Mouse (Mus musculus): ENCODE results near the gene Ccdc194. TPM values are rescaled to one million over a fixed set of nuclear protein-coding genes. Genes with fewer than 3 reads are reported as not detected.
A peak's percentile ranks its signal among the peaks of the same experiment; 100 is the strongest.

Gene Ccdc194
- polyA plus RNA-seq, 1 experiment from 2014 or later, result 0.09 TPM

DNA sequence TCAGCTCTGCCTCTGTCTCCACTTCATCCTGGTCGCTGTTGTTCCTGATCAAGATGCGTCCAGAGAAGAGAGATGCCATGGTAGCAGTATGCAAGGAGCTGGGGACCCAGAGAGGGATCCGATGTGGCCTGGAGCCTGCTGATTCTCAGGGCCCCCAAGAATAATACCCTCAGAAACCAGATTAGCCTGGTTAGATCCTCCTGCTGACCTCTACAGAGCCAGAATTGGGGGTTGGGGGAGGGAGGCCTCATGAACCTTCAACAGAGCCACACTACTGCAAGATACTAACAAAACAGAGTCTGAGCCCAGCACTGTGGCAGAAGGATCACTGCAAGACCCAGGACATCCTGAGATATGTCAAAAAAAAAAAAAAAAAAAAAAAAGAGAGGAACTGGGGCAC lies 41.0 kb upstream of the Ccdc194 start, which contains the start of gene Nxnl1:
Gene Nxnl1, minus strand, starts transcription at position 101 of the 400 bp plus-strand sequence.
- H3K27me3 ChIP-seq, result peaks cover 27% of the 10 kb centered on the region
- WGBS, result 39% methylated on average over 3 of the region's 3 CpGs
- no peak for ATAC-seq

DNA sequence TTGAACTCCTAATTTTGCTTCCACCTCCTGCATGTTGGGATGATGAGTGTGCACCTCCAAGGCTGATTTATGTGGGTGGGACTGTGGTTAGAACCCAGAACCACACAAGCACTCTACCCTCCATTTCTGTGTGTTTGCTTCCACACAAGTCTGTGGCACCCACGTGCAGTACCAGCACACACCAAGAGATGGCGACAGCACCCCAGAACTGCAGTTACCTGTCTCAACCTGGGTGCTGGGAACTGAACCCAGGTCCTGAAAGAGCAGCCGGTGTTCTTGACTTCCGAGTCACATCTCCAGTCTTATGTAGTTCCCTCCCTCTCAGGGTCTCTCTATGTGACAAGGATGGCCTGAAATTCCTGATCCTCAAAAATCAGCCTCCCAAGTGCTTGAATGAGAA lies 38.5 kb upstream of the Ccdc194 start:
- H3K9ac ChIP-seq, result no peak overlapping the region
- H3K9me3 ChIP-seq (replicated peaks), result no peaks in the 10 kb centered on the region
- H3K27me3 ChIP-seq, result peaks cover 52% of the 10 kb centered on the region
- H3K4me3 ChIP-seq, result no peak overlapping the region
- 90% methylated on average over 4 of the region's 4 CpGs for WGBS
- H3K36me3 ChIP-seq (ENCODE audit: poor library complexity, severe bottlenecking), result no peaks in the 10 kb centered on the region
- ATAC-seq, result no peak
- H3K4me2 ChIP-seq, result no peak overlapping the region
- H3K4me1 ChIP-seq, result peaks cover 20% of the 10 kb centered on the region
- no peak overlapping the region for H3K27ac ChIP-seq

More for the DNA sequence above, 41.0 kb upstream of the Ccdc194 start, which contains the start of gene Nxnl1:
- Histone ChIP-seq H3K27ac (no peak within 1 kb of the TSS), H3K4me1 (peaks cover 33% of the 10 kb centered on the region), H3K9ac (no peak within 1 kb of the TSS), H3K4me2 (no peak within 1 kb of the TSS), H3K36me3 (ENCODE audit: poor library complexity, severe bottlenecking) (no peaks in the 10 kb centered on the region), H3K4me3 (no peak within 1 kb of the TSS), H3K9me3 (replicated peaks) (no peaks in the 10 kb centered on the region)

DNA sequence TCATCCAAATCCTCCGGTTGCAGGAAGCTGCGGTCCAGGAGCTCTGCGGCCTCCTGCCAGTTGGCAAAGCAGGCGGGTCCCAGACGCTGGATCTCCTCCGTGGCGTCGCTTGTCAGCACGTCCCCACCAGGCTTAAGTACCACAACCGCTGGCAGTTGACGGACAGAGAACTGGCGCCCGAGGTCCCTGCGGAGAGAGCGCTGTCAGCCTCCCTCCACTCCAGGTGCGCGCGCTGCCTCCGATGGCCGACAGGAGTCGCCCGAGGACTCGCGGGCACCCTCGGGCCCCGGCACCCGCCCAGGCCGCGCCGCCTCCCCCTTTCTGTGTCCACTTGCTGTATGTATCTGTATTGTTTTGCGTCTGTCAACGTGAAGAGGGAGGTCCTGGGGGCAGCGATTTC lies 37.2 kb upstream of the Ccdc194 start:
- Histone ChIP-seq H3K9me3 (replicated peaks) (no peaks in the 10 kb centered on the region), H3K27me3 (peaks cover 64% of the 10 kb centered on the region), H3K27ac (no peak overlapping the region), H3K4me1 (peaks cover 20% of the 10 kb centered on the region), H3K9ac (peak overlapping the region; percentile 30; the same call in 1 of the 2 replicates), H3K4me3 (peak overlapping the region; percentile 28), H3K36me3 (ENCODE audit: poor library complexity, severe bottlenecking) (no peaks in the 10 kb centered on the region), H3K4me2 (peak overlapping the region; percentile 53)
- peak; percentile 60; the same call in 1 of the 2 replicates for ATAC-seq
- WGBS, result under 1% methylated on average over 33 of the region's 33 CpGs

DNA sequence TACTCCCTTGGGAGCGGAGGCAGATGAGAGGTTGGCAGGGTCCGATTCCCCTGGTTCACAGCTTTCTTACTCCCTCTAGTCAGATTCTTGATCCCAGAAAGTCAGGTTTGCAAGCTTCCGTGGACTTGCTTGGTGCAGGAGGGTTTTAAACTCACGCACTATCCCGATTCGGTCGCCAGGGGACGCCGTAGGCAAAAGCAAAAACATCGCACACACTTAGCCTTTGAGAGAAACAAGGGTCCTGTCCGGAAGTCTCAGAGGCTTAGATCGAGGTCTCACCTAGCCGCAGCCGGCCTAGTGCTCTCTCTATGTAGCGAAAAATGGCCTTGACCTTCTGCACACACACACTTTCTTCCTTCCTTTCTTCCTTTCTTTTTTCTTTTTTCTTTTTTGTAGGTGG lies 35.9 kb upstream of the Ccdc194 start:
- Histone ChIP-seq H3K36me3 (ENCODE audit: poor library complexity, severe bottlenecking) (no peaks in the 10 kb centered on the region), H3K4me1 (peaks cover 20% of the 10 kb centered on the region), H3K4me3 (no peak overlapping the region), H3K27ac (no peak overlapping the region), H3K9me3 (replicated peaks) (no peaks in the 10 kb centered on the region), H3K4me2 (no peak overlapping the region), H3K9ac (no peak overlapping the region), H3K27me3 (peaks cover 78% of the 10 kb centered on the region)
- peak; percentile 50; the same call in 1 of the 2 replicates for ATAC-seq
- WGBS, result 2% methylated on average over 15 of the region's 15 CpGs

DNA sequence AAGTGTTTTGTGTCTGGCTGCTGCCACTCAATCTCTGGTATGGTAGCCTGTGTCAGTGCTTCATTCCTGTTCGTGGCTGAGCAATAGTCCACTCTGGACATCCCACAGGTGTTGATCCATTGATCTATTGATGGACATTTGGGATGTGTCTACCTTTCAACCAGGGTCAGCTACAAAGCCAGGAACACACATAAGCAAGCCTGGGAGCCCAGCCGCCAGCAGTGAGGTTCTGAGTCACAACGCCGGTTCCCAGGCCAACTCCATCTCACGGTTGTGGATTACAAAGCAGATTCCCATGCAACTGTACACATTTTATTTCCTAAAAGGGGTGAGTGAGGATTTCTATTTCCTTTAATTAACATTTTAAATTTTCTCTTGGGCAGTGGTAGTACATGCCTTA lies 35.3 kb upstream of the Ccdc194 start:
- WGBS, result 90% methylated on average over 5 of the region's 5 CpGs
- H3K9me3 ChIP-seq (replicated peaks), result no peaks in the 10 kb centered on the region
- no peak for ATAC-seq

DNA sequence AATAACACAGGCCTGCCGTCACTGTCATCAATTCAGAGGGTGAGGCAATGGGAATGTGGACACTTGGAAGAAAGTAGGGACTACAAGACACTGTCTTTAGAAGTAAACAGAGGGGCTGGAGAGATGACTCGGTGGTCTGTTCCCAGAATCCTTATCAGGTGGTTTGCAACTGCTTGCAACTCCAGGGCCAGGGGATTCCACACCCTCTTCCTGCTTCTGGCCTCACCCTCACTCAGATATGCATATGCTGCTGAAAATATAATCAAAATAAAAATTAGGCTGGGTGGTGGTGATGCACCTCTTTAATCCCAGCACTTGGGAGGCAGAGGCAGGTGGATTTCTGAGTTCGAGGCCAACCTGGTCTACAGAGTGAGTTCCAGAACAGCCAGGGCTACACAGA lies 34.6 kb upstream of the Ccdc194 start:
- no peak for ATAC-seq
- no peak overlapping the region for H3K27ac ChIP-seq
- no peak overlapping the region for H3K4me3 ChIP-seq
- peaks cover 86% of the 10 kb centered on the region for H3K27me3 ChIP-seq
- no peak overlapping the region for H3K9ac ChIP-seq
- peaks cover 20% of the 10 kb centered on the region for H3K4me1 ChIP-seq
- 76% methylated on average over 3 of the region's 3 CpGs for WGBS
- H3K4me2 ChIP-seq, result no peak overlapping the region
- H3K36me3 ChIP-seq (ENCODE audit: poor library complexity, severe bottlenecking), result no peaks in the 10 kb centered on the region
- H3K9me3 ChIP-seq (replicated peaks), result no peaks in the 10 kb centered on the region

More for the DNA sequence above, 35.3 kb upstream of the Ccdc194 start:
- Histone ChIP-seq H3K4me2 (no peak overlapping the region), H3K9ac (no peak overlapping the region), H3K4me3 (no peak overlapping the region), H3K27ac (no peak overlapping the region), H3K27me3 (peaks cover 83% of the 10 kb centered on the region), H3K4me1 (peaks cover 20% of the 10 kb centered on the region), H3K36me3 (ENCODE audit: poor library complexity, severe bottlenecking) (no peaks in the 10 kb centered on the region)

DNA sequence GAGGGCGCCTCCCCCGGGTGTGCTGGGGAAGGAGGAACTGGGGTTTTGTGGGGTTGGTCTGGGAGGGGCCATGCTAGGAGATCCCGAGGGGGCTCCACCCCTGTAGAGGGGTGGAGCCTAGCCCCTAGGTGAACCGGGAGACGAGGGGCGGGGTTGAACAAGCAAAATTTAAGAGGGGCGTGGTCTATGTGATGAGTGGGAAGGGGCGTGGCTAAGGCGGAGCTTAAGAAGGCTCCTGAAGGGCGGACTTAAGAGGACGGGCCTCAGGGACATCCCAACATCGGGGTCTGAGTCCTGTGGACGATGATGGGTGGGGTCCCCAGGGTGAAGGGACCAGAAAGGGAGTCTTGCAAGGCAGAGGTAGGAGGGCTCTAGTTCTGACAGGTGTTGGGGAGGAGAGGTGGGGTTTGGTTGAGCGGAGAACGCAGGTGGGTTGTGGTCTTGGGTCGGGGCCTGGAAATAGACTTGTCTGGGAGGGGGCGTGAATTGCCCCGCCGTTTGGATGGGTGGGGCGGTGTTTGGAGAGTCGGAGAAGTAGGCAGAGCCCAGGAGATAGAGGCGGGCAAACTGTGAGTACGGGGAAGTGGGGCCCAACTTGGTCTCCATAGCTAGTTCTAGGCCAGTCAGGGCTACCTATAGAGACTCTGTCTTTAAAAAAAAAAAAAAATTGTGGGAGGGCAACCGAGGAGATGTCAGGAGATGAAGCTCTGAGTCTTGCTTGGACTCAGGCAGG lies 33.6 kb upstream of the Ccdc194 start:
- WGBS, result 3% methylated on average over 24 of the region's 24 CpGs
- Histone ChIP-seq H3K4me3 (peak overlapping the region; percentile 28), H3K4me2 (peak overlapping the region; percentile 52), H3K4me1 (peaks cover 20% of the 10 kb centered on the region), H3K27ac (no peak overlapping the region), H3K9me3 (replicated peaks) (no peaks in the 10 kb centered on the region), H3K27me3 (peaks cover 91% of the 10 kb centered on the region), H3K36me3 (ENCODE audit: poor library complexity, severe bottlenecking) (no peaks in the 10 kb centered on the region), H3K9ac (no peak overlapping the region)
- 0 out of 2 replicates have a peak, but pooled peaks have one; percentile 25 for ATAC-seq

DNA sequence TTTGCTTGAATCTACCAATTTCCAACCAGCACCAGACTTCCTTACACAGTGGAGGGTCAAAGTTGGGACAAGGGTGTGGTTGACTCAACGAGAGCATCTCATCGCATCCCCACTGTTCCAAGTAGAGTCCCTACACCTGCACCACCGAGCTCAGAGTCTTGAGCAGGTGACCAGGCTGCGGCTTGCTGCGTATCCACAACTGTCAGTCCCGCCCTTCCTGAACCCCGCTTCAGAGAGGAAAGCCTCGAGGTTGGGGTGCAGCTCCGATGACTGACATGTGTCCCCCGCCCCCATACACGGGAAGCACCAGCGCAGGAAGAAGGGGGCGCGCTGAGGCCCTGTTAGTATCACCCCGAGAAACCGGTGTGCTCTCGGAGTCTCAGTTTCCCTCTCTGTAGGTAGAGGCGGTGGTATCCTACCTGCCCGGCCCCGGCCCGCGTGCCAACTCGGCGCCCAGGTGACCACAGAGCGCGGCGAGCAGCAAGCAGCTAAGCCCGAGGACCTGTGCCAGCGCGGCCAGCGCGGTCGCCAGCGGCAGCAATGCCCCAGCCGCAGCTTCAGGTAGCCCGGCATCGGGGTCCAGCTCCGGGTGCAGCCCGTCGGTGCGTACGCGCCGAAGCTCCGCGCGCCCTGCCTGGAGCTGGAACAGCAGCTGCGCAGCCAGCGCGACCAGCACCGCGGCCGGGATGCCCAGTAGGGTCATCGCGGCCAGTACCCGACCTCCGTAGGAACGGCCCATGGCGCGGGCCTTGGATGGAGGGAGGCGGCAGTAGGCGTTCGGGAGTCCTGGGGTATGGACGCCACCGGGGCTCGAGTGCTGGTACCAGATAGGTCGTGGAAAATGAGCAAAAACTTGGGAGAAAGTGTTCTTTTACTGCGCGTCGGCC lies 32.8 kb upstream of the Ccdc194 start, which contains the start of gene Tmem221:
Gene Tmem221, minus strand, starts transcription at position 801 of the 887 bp plus-strand sequence.
- Histone ChIP-seq H3K4me2 (peak within 1 kb of the TSS; percentile 52), H3K27ac (no peak within 1 kb of the TSS), H3K4me1 (peaks cover 20% of the 10 kb centered on the region), H3K27me3 (peaks cover 87% of the 10 kb centered on the region), H3K9me3 (replicated peaks) (no peaks in the 10 kb centered on the region), H3K36me3 (ENCODE audit: poor library complexity, severe bottlenecking) (no peaks in the 10 kb centered on the region), H3K4me3 (peak within 1 kb of the TSS; percentile 28), H3K9ac (peak within 1 kb of the TSS; percentile 6; the same call in 1 of the 2 replicates)
- no peak for ATAC-seq
- WGBS, result 5% methylated on average over 65 of the region's 70 CpGs

DNA sequence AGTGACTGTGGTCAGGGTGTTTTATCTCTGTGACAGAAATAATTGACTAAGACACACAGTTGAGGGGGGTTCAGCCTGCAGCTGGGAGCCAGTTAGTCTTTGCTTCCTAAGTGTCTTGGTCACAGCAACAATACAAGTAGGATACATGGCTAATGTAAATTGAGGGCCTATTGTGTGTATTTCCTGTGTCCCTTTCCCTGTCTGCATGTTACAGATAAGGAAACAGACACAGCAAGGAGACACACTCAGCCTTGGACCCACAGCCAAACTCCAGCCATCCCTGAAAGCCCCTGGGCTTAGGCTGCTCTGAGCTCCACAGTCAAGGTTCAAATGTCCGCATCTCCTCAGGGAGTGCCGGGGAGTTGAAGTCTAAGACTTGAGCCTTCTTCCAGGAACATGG lies 29.1 kb upstream of the Ccdc194 start:
- H3K4me2 ChIP-seq, result no peak overlapping the region
- H3K4me1 ChIP-seq, result peaks cover 11% of the 10 kb centered on the region
- H3K9me3 ChIP-seq (replicated peaks), result no peaks in the 10 kb centered on the region
- no peak overlapping the region for H3K4me3 ChIP-seq
- no peak overlapping the region for H3K9ac ChIP-seq
- 91% methylated on average over 2 of the region's 2 CpGs for WGBS
- H3K27ac ChIP-seq, result no peak overlapping the region
- H3K27me3 ChIP-seq, result peaks cover 51% of the 10 kb centered on the region
- ATAC-seq, result no peak
- no peaks in the 10 kb centered on the region for H3K36me3 ChIP-seq (ENCODE audit: poor library complexity, severe bottlenecking)

DNA sequence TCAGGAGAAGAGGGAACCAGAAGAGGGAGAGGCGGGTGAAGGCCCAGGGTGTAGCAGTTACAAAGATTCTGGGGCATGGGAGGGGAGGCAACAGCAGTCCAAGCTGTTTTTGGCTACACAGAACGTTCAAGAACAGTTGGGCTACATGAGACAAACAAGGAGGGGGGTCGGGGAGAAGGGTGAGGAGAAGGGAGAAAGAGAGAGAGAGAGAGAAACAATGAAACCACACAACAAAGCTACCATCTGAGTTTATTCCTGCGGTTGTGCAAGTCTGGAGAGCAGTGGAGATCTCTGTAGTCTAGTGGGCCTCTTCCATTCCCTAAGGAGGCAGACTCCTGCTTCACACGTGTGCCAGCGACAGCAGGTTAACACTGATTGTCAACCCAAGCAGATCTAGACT lies 28.5 kb upstream of the Ccdc194 start:
- Histone ChIP-seq H3K36me3 (ENCODE audit: poor library complexity, severe bottlenecking) (no peaks in the 10 kb centered on the region), H3K9me3 (replicated peaks) (no peaks in the 10 kb centered on the region), H3K27ac (no peak overlapping the region), H3K4me2 (no peak overlapping the region), H3K9ac (no peak overlapping the region), H3K4me1 (peaks cover 9% of the 10 kb centered on the region), H3K4me3 (no peak overlapping the region), H3K27me3 (peaks cover 44% of the 10 kb centered on the region)
- 66% methylated on average over 6 of the region's 6 CpGs for WGBS
- no peak for ATAC-seq

DNA sequence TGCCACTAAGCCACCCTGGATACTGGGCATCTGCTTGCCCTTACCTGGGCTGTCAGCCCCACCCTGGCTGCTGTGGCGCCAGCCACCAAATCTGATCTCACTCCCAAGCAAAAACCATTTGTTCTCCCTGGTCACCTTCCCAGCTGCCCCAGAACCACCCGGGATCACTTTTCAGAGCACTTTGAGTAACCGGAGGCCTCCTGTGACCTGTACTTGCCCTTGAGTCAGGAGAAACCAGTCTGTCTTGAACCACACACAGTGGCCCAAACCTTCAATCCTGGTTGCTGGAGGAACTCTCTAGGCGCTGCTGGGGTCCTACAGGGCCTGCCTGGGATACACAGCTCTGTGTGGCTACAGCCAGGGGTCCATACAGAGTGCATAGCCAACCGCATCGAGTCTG lies 27.3 kb upstream of the Ccdc194 start:
- H3K27me3 ChIP-seq, result peaks cover 32% of the 10 kb centered on the region
- no peaks in the 10 kb centered on the region for H3K9me3 ChIP-seq (replicated peaks)
- ATAC-seq, result no peak
- H3K9ac ChIP-seq, result no peak overlapping the region
- H3K4me2 ChIP-seq, result no peak overlapping the region
- H3K4me1 ChIP-seq, result no peaks in the 10 kb centered on the region
- 73% methylated on average over 6 of the region's 6 CpGs for WGBS
- no peak overlapping the region for H3K27ac ChIP-seq
- H3K36me3 ChIP-seq (ENCODE audit: poor library complexity, severe bottlenecking), result peaks cover 8% of the 10 kb centered on the region
- H3K4me3 ChIP-seq, result no peak overlapping the region

DNA sequence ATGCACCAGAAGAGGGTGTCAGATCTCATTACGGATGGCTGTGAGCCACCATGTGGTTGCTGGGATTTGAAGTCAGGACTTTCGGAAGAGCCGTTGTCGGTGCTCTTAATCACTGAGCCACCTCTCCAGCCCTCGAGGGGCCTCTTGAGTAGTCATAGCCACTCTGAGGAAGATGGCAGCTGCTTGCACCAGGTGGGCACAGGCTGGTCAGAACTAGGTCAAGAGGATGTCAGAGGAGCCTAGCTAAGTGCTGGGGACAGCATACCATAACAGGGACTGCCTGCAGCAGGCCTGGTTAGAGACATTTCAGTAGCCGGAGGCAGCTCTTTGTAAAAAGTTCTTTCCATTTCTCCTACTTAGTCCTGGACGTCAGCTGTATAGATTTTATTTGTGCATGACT lies 25.2 kb upstream of the Ccdc194 start:
- WGBS, result 75% methylated on average over 7 of the region's 7 CpGs
- no peak for ATAC-seq

More for the DNA sequence above, 25.2 kb upstream of the Ccdc194 start:
- Histone ChIP-seq H3K4me1 (no peaks in the 10 kb centered on the region), H3K4me3 (no peak overlapping the region), H3K36me3 (ENCODE audit: poor library complexity, severe bottlenecking) (peaks cover 27% of the 10 kb centered on the region), H3K4me2 (no peak overlapping the region), H3K27ac (no peak overlapping the region), H3K27me3 (peaks cover 12% of the 10 kb centered on the region), H3K9me3 (replicated peaks) (no peaks in the 10 kb centered on the region), H3K9ac (no peak overlapping the region)

Data from forebrain, embryonic 13.5 days (tissue).